Mouse (Mus musculus): ENCODE measurements around the gene Slc25a45.

DNA sequence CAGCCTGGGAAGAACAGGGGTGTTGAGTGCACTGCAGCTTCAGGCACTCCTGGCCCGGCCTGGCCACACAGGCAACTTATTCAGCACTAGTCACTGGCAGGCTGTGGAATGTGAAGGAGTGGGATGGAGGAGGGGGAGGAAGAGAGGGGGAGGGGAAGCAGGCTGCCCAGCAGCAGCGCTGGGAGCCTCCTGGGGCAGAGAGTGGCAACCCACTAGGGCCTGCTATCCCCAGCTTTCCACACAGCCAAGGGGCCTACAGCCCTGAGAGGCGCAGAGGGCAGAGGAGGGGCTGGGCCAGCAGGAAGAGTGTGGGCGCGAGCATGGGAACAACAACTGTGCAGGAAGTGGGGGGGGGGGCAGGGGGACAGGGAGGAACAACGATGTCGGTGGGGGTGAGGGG is 6.3 kb upstream of the Slc25a45 start:
- TF ChIP-seq CTCF (IDR thresholded peaks at IDR 0.05; ENCODE audit: low read depth) (no peak), EP300 (IDR thresholded peaks at IDR 0.05; ENCODE audit: low read depth) (no peak)

Measured in liver, postnatal 0 days (tissue).